Comparison of ENCODE assay signal across 10 mouse cellular contexts in genomic region chr1:190167609-190168008, GRCm38 (mm10). TPM values are rescaled to one million over a fixed set of nuclear protein-coding genes. Genes with fewer than 3 reads are reported as not detected.
DNase-seq lines count a peak whose midpoint lies in the region; ATAC-seq lines count a peak whose summit lies in the region.
"Had no signal": no experiment of that assay in that cellular context is flagged by ENCODE, and none has a peak within 500 bp of the region (broad histone marks: within the 10 kb centered on the region; RNA-seq: fewer than 3 reads in every experiment).

No protein-coding gene starts in this region.

- H3K9me3 ChIP-seq in heart, embryonic 13.5 days = no peaks in the 10 kb centered on the region
- no peaks in the 10 kb centered on the region for H3K9me3 ChIP-seq in embryonic facial prominence, embryonic 14.5 days (ENCODE audit: control insufficient read depth, low read length)
- no peaks in the 10 kb centered on the region for H3K9me3 ChIP-seq in hindbrain, embryonic 14.5 days (ENCODE audit: control insufficient read depth, low read length)
- no peaks in the 10 kb centered on the region for H3K9me3 ChIP-seq in midbrain, embryonic 12.5 days
- H3K9me3 ChIP-seq: intestine, embryonic 15.5 days; lung, embryonic 15.5 days had no signal

- H3K36me3 ChIP-seq in heart, embryonic 13.5 days = no peaks in the 10 kb centered on the region
- no peaks in the 10 kb centered on the region for H3K36me3 ChIP-seq in embryonic facial prominence, embryonic 14.5 days (ENCODE audit: control insufficient read depth, insufficient read depth, low read length)
- H3K36me3 ChIP-seq in hindbrain, embryonic 14.5 days (replicated peaks; ENCODE audit: control insufficient read depth, insufficient read depth) = no peaks in the 10 kb centered on the region
- H3K36me3 ChIP-seq in midbrain, embryonic 12.5 days = no peaks in the 10 kb centered on the region
- H3K36me3 ChIP-seq: intestine, embryonic 15.5 days; lung, embryonic 15.5 days had no signal

- peaks cover 56% of the 10 kb centered on the region for H3K4me1 ChIP-seq in heart, embryonic 13.5 days
- H3K4me1 ChIP-seq in embryonic facial prominence, embryonic 14.5 days (ENCODE audit: control insufficient read depth, insufficient read depth, low read length) = peaks cover 8% of the 10 kb centered on the region
- peaks cover 4% of the 10 kb centered on the region; the same call in 1 of the 2 replicates for H3K4me1 ChIP-seq in hindbrain, embryonic 14.5 days (replicated peaks; ENCODE audit: control insufficient read depth, insufficient read depth, low read length)
- peaks cover 37% of the 10 kb centered on the region for H3K4me1 ChIP-seq in midbrain, embryonic 12.5 days

- 0% methylated on average over 1 of the region's 1 CpGs for WGBS in heart, embryonic 13.5 days
- 4% methylated on average over 1 of the region's 1 CpGs for WGBS in embryonic facial prominence, embryonic 14.5 days
- WGBS in hindbrain, embryonic 14.5 days = 3% methylated on average over 1 of the region's 1 CpGs
- WGBS in midbrain, embryonic 12.5 days = 10% methylated on average over 1 of the region's 1 CpGs

- DNase-seq in heart, adult 9 months (ENCODE audit: low spot score in 2 of 2) = no peak
- no peak for DNase-seq in embryonic facial prominence, embryonic 14.5 days (ENCODE audit: low spot score)
- no peak for DNase-seq in hindbrain, embryonic 14.5 days (ENCODE audit: low spot score)
- no peak for DNase-seq in frontal cortex, postnatal 14 days (ENCODE audit: low spot score in 2 of 2)
- no peak for DNase-seq in adrenal gland, adult 8-10 months
- DNase-seq in right cerebral cortex, postnatal 25 days = no peak

- peak overlapping the region; percentile 96 for H3K27ac ChIP-seq in heart, embryonic 13.5 days (replicated peaks)
- H3K27ac ChIP-seq in embryonic facial prominence, embryonic 14.5 days (replicated peaks; ENCODE audit: low read depth, low read length) = no peak overlapping the region
- no peak overlapping the region for H3K27ac ChIP-seq in hindbrain, embryonic 14.5 days
- no peak overlapping the region for H3K27ac ChIP-seq in midbrain, embryonic 12.5 days (replicated peaks)
- H3K27ac ChIP-seq: intestine, embryonic 15.5 days; lung, embryonic 15.5 days had no signal

- peak overlapping the region; percentile 74 for H3K4me3 ChIP-seq in heart, embryonic 13.5 days
- no peak overlapping the region for H3K4me3 ChIP-seq in embryonic facial prominence, embryonic 14.5 days (ENCODE audit: low read depth, low read length)
- H3K4me3 ChIP-seq in hindbrain, embryonic 14.5 days (replicated peaks; ENCODE audit: low read length) = peak overlapping the region; percentile 54
- peak overlapping the region; percentile 71 for H3K4me3 ChIP-seq in midbrain, embryonic 12.5 days

- H3K9ac ChIP-seq in heart, embryonic 13.5 days = peak overlapping the region; percentile 89
- H3K9ac ChIP-seq in embryonic facial prominence, embryonic 14.5 days (ENCODE audit: low read depth, low read length) = no peak overlapping the region
- no peak overlapping the region for H3K9ac ChIP-seq in hindbrain, embryonic 14.5 days
- H3K9ac ChIP-seq in midbrain, embryonic 12.5 days (replicated peaks) = no peak overlapping the region
- H3K9ac ChIP-seq: intestine, embryonic 15.5 days; lung, embryonic 15.5 days had no signal

- no peak for ATAC-seq in heart, embryonic 13.5 days (ENCODE audit: extremely low read depth, insufficient number of reproducible peaks, low FRiP score, low TSS enrichment)
- no peak for ATAC-seq in embryonic facial prominence, embryonic 14.5 days (ENCODE audit: low read depth)
- ATAC-seq in hindbrain, embryonic 14.5 days (ENCODE audit: low FRiP score) = no peak
- no peak for ATAC-seq in midbrain, embryonic 12.5 days (ENCODE audit: low FRiP score, low read depth)
- ATAC-seq: intestine, embryonic 15.5 days had no signal

- H3K27me3 ChIP-seq in heart, embryonic 13.5 days (replicated peaks) = 0 out of 2 replicates have a peak, but pooled peaks cover 13% of the 10 kb centered on the region
- H3K27me3 ChIP-seq in embryonic facial prominence, embryonic 14.5 days (replicated peaks; ENCODE audit: control insufficient read depth, insufficient read depth, low read length) = peaks cover 66% of the 10 kb centered on the region
- H3K27me3 ChIP-seq in hindbrain, embryonic 14.5 days (ENCODE audit: control insufficient read depth, insufficient read depth, low read length) = peaks cover 14% of the 10 kb centered on the region; the same call in 1 of the 2 replicates
- H3K27me3 ChIP-seq in midbrain, embryonic 12.5 days = peaks cover 15% of the 10 kb centered on the region

- H3K4me2 ChIP-seq in heart, embryonic 13.5 days = peak overlapping the region; percentile 78
- peak overlapping the region; percentile 4; the same call in 1 of the 2 replicates for H3K4me2 ChIP-seq in embryonic facial prominence, embryonic 14.5 days (ENCODE audit: low read depth, low read length)
- H3K4me2 ChIP-seq in hindbrain, embryonic 14.5 days (replicated peaks) = peak overlapping the region; percentile 77
- peak overlapping the region; percentile 86 for H3K4me2 ChIP-seq in midbrain, embryonic 12.5 days (replicated peaks)

RNA-seq across cellular contexts. Expression of gene Prox1, which starts 2.9 kb away (rescaled TPM):
- polyA plus RNA-seq in heart, embryonic 13.5 days (2015; fragmentation: Nextera tagmentation; extraction: Ambion mirVana) = 16.0 and 17.5 TPM in 2 replicates
- polyA plus RNA-seq in embryonic facial prominence, embryonic 14.5 days (2014; fragmentation: Nextera tagmentation; extraction: Ambion mirVana) = 4.3 and 4.4 TPM in 2 replicates
- polyA plus RNA-seq in hindbrain, embryonic 14.5 days (2014; fragmentation: Nextera tagmentation; extraction: Ambion mirVana) = 9.6 and 9.7 TPM in 2 replicates
- 10.5 and 10.7 TPM in 2 replicates for polyA plus RNA-seq in midbrain, embryonic 12.5 days (2016; fragmentation: Nextera tagmentation; extraction: Ambion mirVana)
- 10 to 100 TPM; 41.1 to 45.5 (median 44.9) TPM for total RNA-seq in adrenal gland, adult 8-10 months (2022)

Comparison
In these comparisons a context has a peak if more than half of its experiments do, and no peak if none do; other contexts are left out.
1. H3K4me2 ChIP-seq: peak in every context shown above with its lines; median percentile 86 in midbrain, embryonic 12.5 days; 78 in heart, embryonic 13.5 days; 77 in hindbrain, embryonic 14.5 days; 4 in embryonic facial prominence, embryonic 14.5 days.